Mouse (Mus musculus) heart, postnatal 25 days (tissue): ENCODE data around the gene Pde6d. TPM values are rescaled to one million over a fixed set of nuclear protein-coding genes. Genes with fewer than 3 reads are reported as not detected.

Experiments used
- total RNA-seq, 2 experiments: library from RNA; stranded (reverse); gene quantifications; 2 replicates each; pipeline ENCODE4 v1.2.3; 2021

Gene Pde6d
- total RNA-seq, 2 experiments from 2014 or later: 43.5 to 45.6 TPM

Other genes starting within 250 kb of the Pde6d start
- 100 to 1,000 TPM; 102 to 113 TPM for gene Ncl, start 223.2 kb downstream of the Pde6d start, total RNA-seq
- not detected for gene Nmur1, start 156.4 kb downstream of the Pde6d start, total RNA-seq
- gene Tex44, start 156.3 kb downstream of the Pde6d start, total RNA-seq: not detected
- 100 to 1,000 TPM; 231 to 265 TPM for gene Ptma, start 55.9 kb downstream of the Pde6d start, total RNA-seq
- 10 to 100 TPM; 10.1 TPM for gene Cops7b, start 275 bp upstream of the Pde6d start, total RNA-seq
- gene Nppc, start 87.9 kb upstream of the Pde6d start, total RNA-seq: under 1 TPM; 0.42 to 0.49 TPM
- gene Dis3l2, start 121.2 kb upstream of the Pde6d start, total RNA-seq: 10 to 100 TPM; 10.7 to 11.0 TPM